Mouse (Mus musculus): ENCODE data around the gene Map6.

DNA sequence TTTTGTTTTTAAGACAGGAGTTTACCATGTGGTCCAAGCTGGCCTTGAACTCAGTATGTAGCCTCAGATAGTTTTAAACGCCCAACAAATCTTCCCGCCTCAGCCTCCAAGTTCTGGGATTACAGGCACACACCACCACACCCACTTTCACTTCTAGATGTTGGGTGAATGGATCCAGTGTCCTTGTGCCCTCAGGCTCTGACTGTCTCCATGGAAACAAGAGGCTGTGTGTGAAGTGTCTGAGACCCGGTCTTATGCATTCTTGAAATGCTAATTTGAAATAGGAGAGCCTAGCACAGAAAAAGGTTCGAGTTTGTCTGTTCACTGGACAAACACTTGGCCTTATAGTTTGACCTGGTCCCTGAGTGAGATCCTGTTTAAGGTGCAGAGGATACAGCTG is 61.6 kb downstream of the Map6 start:
- TF ChIP-seq CTCF (IDR thresholded peaks at IDR 0.05; ENCODE audit: low read depth) (no peak), EP300 (optimal IDR thresholded peaks at IDR 0.05) (no peak)
